ENCODE assay signal across 8 mouse cellular contexts in the genomic region with DNA sequence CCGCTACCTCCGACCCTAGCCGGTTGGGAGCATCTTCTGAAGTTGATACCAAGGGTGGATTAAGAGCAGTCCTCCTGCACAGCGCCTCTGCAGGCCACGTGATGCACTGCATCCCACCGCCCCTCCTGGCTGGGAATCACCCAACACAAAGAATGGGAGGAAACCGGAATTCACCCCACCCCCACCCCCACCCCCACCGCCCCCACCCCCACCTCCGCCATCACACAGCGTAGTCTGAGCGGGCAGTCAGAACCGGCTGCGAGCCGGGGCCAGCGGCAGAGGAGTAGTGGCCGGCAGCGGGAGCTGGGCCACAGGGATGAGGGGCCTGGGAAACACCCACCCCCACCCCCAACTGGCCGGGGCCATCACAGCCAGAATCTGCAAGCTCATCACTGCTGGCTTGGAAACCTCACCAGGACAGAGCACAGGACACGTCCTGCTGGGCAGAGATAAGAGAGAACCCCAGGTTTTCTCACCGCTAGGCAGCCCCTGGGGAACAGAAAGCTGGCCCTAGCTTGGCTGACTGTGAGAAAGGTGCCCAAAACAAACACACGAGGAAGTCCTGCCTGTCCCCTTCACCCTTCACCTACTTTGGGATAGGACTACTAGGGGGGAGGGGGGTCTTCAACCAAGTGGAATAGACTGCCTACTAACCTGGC.
DNase-seq lines count a peak whose midpoint lies in the region; ATAC-seq and TF ChIP-seq lines count a peak whose summit lies in the region.

No protein-coding gene starts in this region.

- peak overlapping the region; percentile 60 for H3K4me2 ChIP-seq in forebrain, postnatal 0 days (ENCODE audit: low read depth)

- H3K27ac ChIP-seq in brown adipose tissue, adult 24 weeks (replicated peaks; ENCODE audit: low read depth, low read length) = peak overlapping the region; percentile 47
- no peak overlapping the region for H3K27ac ChIP-seq in forebrain, postnatal 0 days (ENCODE audit: low read depth, low read length)
- peak overlapping the region; percentile 94 for H3K27ac ChIP-seq in hindbrain, embryonic 10.5 days

- H3K4me1 ChIP-seq in brown adipose tissue, adult 24 weeks (ENCODE audit: control insufficient read depth, insufficient read depth, insufficient read length, low read length) = no peaks in the 10 kb centered on the region
- no peaks in the 10 kb centered on the region; the same call in 1 of the 2 replicates for H3K4me1 ChIP-seq in forebrain, postnatal 0 days (ENCODE audit: insufficient read depth)
- peaks cover 42% of the 10 kb centered on the region for H3K4me1 ChIP-seq in hindbrain, embryonic 10.5 days (replicated peaks)

- H3K4me3 ChIP-seq in brown adipose tissue, adult 24 weeks (ENCODE audit: insufficient read depth, low read depth, low read length) = peak overlapping the region; percentile 51
- H3K4me3 ChIP-seq in forebrain, postnatal 0 days (ENCODE audit: low read depth, low read length) = peak overlapping the region; percentile 34
- peak overlapping the region; percentile 52 for H3K4me3 ChIP-seq in hindbrain, embryonic 10.5 days

- TF ChIP-seq CTCF in forebrain, postnatal 0 days (IDR thresholded peaks at IDR 0.05; ENCODE audit: low read depth) = peak; percentile 89

- 2% methylated on average over 18 of the region's 21 CpGs for WGBS in forebrain, postnatal 0 days
- WGBS in hindbrain, embryonic 10.5 days = 2% methylated on average over 21 of the region's 21 CpGs

- ATAC-seq in forebrain, postnatal 0 days = peak; percentile 91
- peak; percentile 86 for ATAC-seq in megakaryocyte-erythroid progenitor cell, adult 5-6 weeks (replicated peaks; ENCODE audit: low FRiP score, low TSS enrichment, poor library complexity, severe bottlenecking)

- DNase-seq in NIH3T3 (ENCODE audit: low read depth) (peak; percentile 84), adipocyte (ENCODE audit: low spot score) (no peak)
- peak; percentile 90 for DNase-seq in forebrain, postnatal 0 days
- DNase-seq in hindbrain, embryonic 10.5 days (ENCODE audit: low spot score) = peak; percentile 96
- peak; percentile 73 to 89 for DNase-seq in left cerebral cortex, postnatal 10 days (ENCODE audit: extremely low spot score in 1 of 2, low spot score in 2 of 2)
- peak; percentile 17 to 50 for DNase-seq in spleen, adult 18-20 months

- no peaks in the 10 kb centered on the region for H3K9me3 ChIP-seq in forebrain, postnatal 0 days (ENCODE audit: low read length)
- no peaks in the 10 kb centered on the region for H3K9me3 ChIP-seq in hindbrain, embryonic 10.5 days

- H3K9ac ChIP-seq in forebrain, postnatal 0 days = peak overlapping the region; percentile 53

- intact Hi-C loops in left cerebral cortex, postnatal 10 days (cut with DNase I) = no loop called here

- no peaks in the 10 kb centered on the region for H3K36me3 ChIP-seq in forebrain, postnatal 0 days (ENCODE audit: insufficient read depth)
- no peaks in the 10 kb centered on the region for H3K36me3 ChIP-seq in hindbrain, embryonic 10.5 days

- no peaks in the 10 kb centered on the region; the same call in 1 of the 2 replicates for H3K27me3 ChIP-seq in forebrain, postnatal 0 days (ENCODE audit: insufficient read depth, low read length)
- H3K27me3 ChIP-seq in hindbrain, embryonic 10.5 days (ENCODE audit: insufficient read depth, poor library complexity, severe bottlenecking) = peaks cover 25% of the 10 kb centered on the region
